Mouse (Mus musculus) left cerebral cortex, postnatal 10 days (tissue): ENCODE measurements around the gene Apol10a. TPM values are rescaled to one million over a fixed set of nuclear protein-coding genes. Genes with fewer than 3 reads are reported as not detected.
"Not testable (repeated sequence)": the region's sequence is repeated elsewhere in the genome, so short reads cannot be mapped to it uniquely, and the experiment has no call there.

Experiments used
- DNase-seq, 2 experiments: peaks; one replicate each; pipeline ENCODE4 v3.0.0; 2021 to 2022; ENCODE audit warnings: low spot score in 2 of 2, mixed read lengths in 1 of 2; ENCODE audit errors: extremely low spot score in 1 of 2
- intact Hi-C: fragments of 180-260 bp; cut with DNase I; formaldehyde crosslinking; loops from one replicate; pipeline ENCODE4 v1.15.1; 2025
- total RNA-seq, 2 experiments: library from RNA; stranded (reverse); gene quantifications; 2 replicates each; pipeline ENCODE4 v1.2.3; 2021

Apol10a gene
- total RNA-seq, result not detected

GRCm38 (mm10) chr15:77476693-77477092, at the start of gene Apol10a:
Gene Apol10a (plus strand): TSS chr15:77477047.
- intact Hi-C loops, DNase-seq: not testable (repeated sequence)

DNA sequence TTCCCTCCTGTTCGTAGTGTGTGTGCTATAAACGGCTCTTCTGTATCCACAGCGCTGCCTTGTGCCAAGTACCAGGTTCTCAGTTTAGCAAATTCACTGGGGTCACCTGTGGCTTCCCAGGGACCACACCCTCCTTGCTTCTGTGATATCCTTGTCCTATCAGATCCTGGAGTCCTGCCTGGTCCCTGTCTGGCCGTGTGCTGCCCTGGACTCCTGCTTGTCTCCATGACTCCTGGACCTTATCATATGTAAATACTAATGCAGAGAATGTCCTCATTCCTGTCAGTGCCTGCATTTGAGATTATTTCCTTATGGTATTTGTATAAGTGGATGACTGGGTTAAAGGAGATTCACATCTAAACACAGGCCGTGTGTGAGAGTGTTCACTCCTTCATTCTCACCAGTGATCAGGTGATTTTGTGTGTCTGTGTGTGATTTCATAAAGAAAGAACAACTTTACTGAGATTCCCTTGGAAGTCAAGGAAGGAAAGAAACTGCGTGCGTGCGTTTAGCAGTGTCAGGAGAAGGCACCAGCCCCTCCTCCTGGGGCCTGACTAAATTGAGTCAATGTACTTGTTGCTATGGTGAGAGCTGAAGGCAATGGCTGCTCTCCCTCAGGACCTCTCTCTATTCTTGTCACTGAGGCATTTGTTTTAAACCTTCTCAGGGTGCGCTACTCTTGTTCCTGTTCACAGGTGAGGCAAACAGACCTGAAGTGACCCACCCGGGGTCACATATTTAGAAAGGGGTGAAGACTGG, 48.0 kb upstream of the Apol10a start:
- DNase-seq, intact Hi-C loops: not testable (repeated sequence)

- DNase-seq, result peak; percentile 27 to 70
- intact Hi-C loops, result not testable (repeated sequence)
Observed at GRCm38 (mm10) chr15:77444746-77445145, 32.1 kb upstream of the Apol10a start.

GRCm38 (mm10) chr15:77445668-77446067, 31.2 kb upstream of the Apol10a start:
- intact Hi-C loops, DNase-seq: not testable (repeated sequence)

DNA sequence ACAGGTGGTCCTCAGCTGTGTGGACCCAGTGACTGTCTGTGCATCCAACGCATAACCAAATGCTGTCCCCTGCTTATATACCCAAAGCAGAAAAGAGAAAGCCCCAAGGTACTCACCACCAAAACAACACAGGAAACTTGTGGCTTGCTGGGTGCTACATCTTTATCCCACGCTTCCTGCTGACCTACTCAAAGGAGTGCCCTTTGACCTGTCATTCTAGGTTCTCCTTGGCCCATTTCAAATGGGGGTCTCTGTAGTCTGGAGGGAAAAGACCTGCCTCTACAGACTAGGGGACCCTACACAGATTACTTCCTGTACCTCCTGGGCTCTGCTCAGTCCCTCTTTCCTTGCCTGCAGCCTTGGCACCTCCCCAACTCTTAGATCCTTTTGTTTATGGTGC, 29.5 kb upstream of the Apol10a start, which contains the start of gene Apol7b:
Gene Apol7b, minus strand, starts transcription at position 101 of the 400 bp plus-strand sequence.
- DNase-seq, intact Hi-C loops: not testable (repeated sequence)

GRCm38 (mm10) chr15:77449927-77450326, 26.9 kb upstream of the Apol10a start:
- DNase-seq, intact Hi-C loops: not testable (repeated sequence)

GRCm38 (mm10) chr15:77474699-77475390, 2.0 kb upstream of the Apol10a start:
- intact Hi-C loops, DNase-seq: not testable (repeated sequence)

DNA sequence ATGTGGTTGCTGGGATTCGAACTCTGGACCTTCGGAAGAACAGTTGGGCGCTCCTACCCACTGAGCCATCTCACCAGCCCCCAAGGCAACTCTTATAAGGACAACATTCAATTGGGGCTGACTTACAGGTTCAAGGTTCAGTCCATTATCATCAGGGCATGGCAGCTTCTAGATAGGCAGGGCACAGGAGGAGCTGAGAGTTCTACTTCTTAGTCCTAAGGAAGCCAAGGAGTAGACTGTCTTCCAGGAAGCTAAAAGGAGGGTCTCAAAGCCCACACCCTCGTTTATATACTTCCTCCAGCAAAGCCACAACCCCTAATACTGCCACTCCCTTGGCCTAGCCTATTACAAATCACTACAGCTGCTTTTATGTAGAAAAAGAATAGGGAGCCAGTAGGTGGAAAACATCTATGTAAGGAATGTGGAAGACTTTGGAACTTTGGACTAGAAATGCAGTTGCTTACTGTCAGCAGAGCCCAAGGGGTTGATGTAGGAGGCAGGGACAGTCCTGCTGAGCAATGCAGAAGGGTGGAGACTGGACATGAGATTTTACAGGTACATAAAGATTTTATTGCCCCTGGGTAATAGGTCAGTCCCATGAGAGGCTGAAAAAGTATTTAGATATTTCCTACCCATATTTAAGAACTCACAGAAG, 5.4 kb downstream of the Apol10a start:
- intact Hi-C loops, result no loop called here
- no peak for DNase-seq

DNA sequence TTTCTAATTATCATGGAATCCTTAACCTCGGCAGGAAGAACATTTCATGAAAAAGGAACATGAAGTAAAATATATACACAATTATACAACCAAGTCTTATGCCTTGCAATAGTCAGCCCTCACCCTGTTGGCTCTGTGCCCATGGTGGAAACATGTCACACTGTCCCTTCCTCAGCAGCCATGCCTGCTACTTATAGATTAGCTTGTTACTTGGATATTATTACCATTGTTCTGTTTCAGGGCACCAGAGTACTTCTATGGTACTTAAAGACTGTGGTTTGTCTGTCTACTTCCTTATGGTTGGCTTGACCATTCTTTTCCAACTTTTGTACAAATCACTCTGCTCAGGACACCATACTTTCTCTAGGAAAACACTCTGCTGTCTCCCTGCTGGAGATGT, 16.3 kb downstream of the Apol10a start:
- DNase-seq, intact Hi-C loops: not testable (repeated sequence)

GRCm38 (mm10) chr15:77494694-77495093, 17.8 kb downstream of the Apol10a start:
- intact Hi-C loops, DNase-seq: not testable (repeated sequence)

- intact Hi-C loops, DNase-seq: not testable (repeated sequence)
Observed at GRCm38 (mm10) chr15:77507966-77508365, 31.1 kb downstream of the Apol10a start, which contains the start of gene Apol11a. Gene Apol11a (plus strand): TSS chr15:77508271.

DNA sequence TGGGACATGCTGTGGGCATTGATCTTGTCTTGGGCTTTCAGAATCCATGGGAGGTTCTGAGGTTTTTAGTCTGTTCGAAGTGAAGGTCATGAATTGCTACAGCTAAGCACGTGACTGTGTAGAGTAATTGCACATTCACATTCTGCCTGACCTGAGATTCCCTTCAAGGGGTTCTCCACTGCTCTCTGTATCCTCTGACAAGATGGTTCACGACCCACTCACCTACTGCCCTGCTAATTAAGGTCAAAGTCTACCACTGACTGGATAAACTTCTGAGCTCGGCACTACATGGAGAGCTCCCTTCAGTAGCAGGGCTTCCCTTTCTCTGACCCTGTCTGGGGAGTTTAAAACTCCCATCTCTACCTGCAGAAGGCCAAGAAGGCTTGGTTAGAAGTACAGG, 43.7 kb downstream of the Apol10a start:
- not testable (repeated sequence) for DNase-seq
- intact Hi-C loops, result loop anchor here (5.0 kb wide), 1 partner anchor 112 kb away; no protein-coding TSS in a partner anchor

DNA sequence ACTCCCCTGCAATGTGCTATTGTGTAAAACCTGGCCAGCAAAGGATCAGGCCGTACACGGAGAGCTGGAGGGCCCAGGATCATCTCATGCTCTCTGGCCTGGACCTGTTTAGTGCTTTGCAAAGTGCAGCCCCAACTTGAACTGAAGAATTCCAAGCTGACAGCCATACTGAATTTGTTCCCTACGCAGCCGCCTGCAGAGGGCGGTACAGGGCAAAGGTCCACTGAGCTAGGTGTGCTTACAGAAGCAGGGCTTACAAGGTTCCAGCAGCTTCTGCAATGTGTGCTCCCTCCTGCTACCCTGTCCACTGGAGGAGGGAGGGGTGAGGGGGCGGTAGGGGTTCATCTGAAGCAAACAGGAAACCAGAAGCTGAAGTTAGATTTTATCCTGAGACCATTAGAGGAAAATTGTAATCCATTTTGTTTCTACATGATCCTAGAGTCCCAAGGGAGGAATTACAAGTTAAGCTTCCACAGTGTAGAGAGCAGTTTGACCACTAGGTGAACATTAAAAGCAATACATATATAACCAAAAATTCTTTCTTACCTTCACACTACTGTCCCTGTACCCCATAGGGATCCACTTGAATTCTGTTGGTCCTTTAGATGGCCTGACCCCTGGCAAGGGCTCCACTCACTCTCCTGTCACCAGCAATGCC, 46.5 kb downstream of the Apol10a start:
- DNase-seq, result peak in 1 of 2 experiments; percentile 66
- intact Hi-C loops, result loop anchor here (5.0 kb wide), 1 partner anchor 109 kb away; no protein-coding TSS in a partner anchor

DNA sequence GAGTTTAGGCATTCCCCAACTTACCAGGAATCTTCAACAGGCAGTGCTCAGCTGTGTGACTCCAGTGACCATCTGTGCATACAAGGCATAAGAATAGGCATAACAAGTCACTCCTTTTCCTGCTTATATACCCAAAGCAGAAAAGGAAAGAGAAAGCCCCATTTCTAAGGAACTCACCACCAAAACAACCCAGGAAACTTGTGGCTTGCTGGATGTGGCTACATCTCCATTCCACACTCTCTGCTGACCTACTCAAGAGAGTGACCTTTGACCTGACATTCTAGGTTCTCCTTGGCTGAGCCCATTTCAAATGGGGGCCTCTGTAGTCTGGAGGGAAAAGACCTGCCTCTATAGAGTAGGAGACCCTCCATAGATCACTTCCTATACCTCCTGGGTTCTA, 56.4 kb downstream of the Apol10a start, which contains the start of gene Apol7c:
Gene Apol7c, minus strand, starts transcription at position 101 of the 400 bp plus-strand sequence.
- DNase-seq, result no peak
- intact Hi-C loops, result no loop called here

- intact Hi-C loops, result loop anchor here (2.0 kb wide), 1 partner anchor 74 kb away; no protein-coding TSS in a partner anchor
- not testable (repeated sequence) for DNase-seq
Observed at GRCm38 (mm10) chr15:77539221-77539620, 62.4 kb downstream of the Apol10a start.
